Mouse (Mus musculus) MEL (cell line): ENCODE data around the gene Frem1.

Source experiments
- CTCF ChIP-seq, 3 experiments: IDR thresholded peaks in 2 of 3; conservative IDR thresholded peaks in 1 of 3; 2 replicates each; pipeline ENCODE4 v1.5.1; 2011 to 2012; ENCODE audit warnings: low read length in 3 of 3, low read depth in 2 of 3, mild to moderate bottlenecking in 2 of 3, improper control_type of control experiment in 1 of 3, inconsistent platforms in 1 of 3, mixed read lengths in 1 of 3, moderate library complexity in 1 of 3; ENCODE audit not compliant: control insufficient read depth in 1 of 3, insufficient read depth in 1 of 3, poor library complexity in 1 of 3, severe bottlenecking in 1 of 3
- EP300 ChIP-seq, 2 experiments: IDR thresholded peaks; 2 replicates each; pipeline ENCODE4 v1.6.1; 2011; ENCODE audit warnings: improper control_type of control experiment in 2 of 2, low read length in 2 of 2, low read depth in 1 of 2, mild to moderate bottlenecking in 1 of 2
- JUND ChIP-seq: IDR thresholded peaks from 2 replicates; pipeline ENCODE4 v1.6.1; 2011; ENCODE audit warnings: low read depth, mild to moderate bottlenecking, improper control_type of control experiment, low read length
- MAX ChIP-seq: IDR thresholded peaks from 2 replicates; pipeline ENCODE4 v1.6.1; 2011; ENCODE audit warnings: low read length, improper control_type of control experiment
- MXI1 ChIP-seq: IDR thresholded peaks from 2 replicates; pipeline ENCODE4 v1.6.1; 2011; ENCODE audit warnings: mild to moderate bottlenecking, low read depth, low read length, improper control_type of control experiment
- NELFE ChIP-seq: IDR thresholded peaks from 2 replicates; pipeline ENCODE4 v1.6.1; 2011; ENCODE audit warnings: low read depth, low read length, improper control_type of control experiment
- POLR2A ChIP-seq, 2 experiments: IDR thresholded peaks; 2 replicates each; pipeline ENCODE4 v1.6.1; 2011 to 2012; ENCODE audit warnings: low read length in 2 of 2, mild to moderate bottlenecking in 2 of 2, control low read depth in 1 of 2, improper control_type of control experiment in 1 of 2, low read depth in 1 of 2, moderate library complexity in 1 of 2; ENCODE audit not compliant: control insufficient read depth in 1 of 2, insufficient read depth in 1 of 2, poor library complexity in 1 of 2
- SIN3A ChIP-seq: IDR thresholded peaks from 2 replicates; pipeline ENCODE4 v1.6.1; 2012; ENCODE audit warnings: low read length, improper control_type of control experiment, inconsistent platforms
- USF2 ChIP-seq, 2 experiments: IDR thresholded peaks; 2 replicates each; pipeline ENCODE4 v1.6.1; 2011 to 2012; ENCODE audit warnings: improper control_type of control experiment in 2 of 2, low read length in 2 of 2, borderline replicate concordance in 1 of 2, inconsistent platforms in 1 of 2, low read depth in 1 of 2, mild to moderate bottlenecking in 1 of 2; ENCODE audit not compliant: insufficient read depth in 1 of 2
- ZMIZ1 ChIP-seq: IDR thresholded peaks from 2 replicates; pipeline ENCODE4 v1.6.1; 2012; ENCODE audit warnings: low read depth, mild to moderate bottlenecking, inconsistent platforms, low read length, improper control_type of control experiment, moderate library complexity
- ZNF384 ChIP-seq: IDR thresholded peaks from 2 replicates; pipeline ENCODE4 v1.6.1; 2012; ENCODE audit warnings: low read depth, mild to moderate bottlenecking, inconsistent platforms, low read length, improper control_type of control experiment

GRCm38 (mm10) chr4:82890585-82890984 lies 161.6 kb downstream of the Frem1 start:
- TF ChIP-seq CTCF (IDR thresholded peaks at IDR 0.05 in 2 of 3, conservative IDR thresholded peaks at IDR 0.05 in 1 of 3; ENCODE audit: control insufficient read depth in 1 of 3, insufficient read depth in 1 of 3, low read depth in 2 of 3, low read length in 3 of 3, poor library complexity in 1 of 3, severe bottlenecking in 1 of 3) (no peak), POLR2A (IDR thresholded peaks at IDR 0.05; ENCODE audit: control insufficient read depth in 1 of 2, insufficient read depth in 1 of 2, low read depth in 1 of 2, low read length in 2 of 2, poor library complexity in 1 of 2) (no peak), ZNF384 (no peak), ZMIZ1 (no peak), MXI1 (no peak), MAX (no peak), JUND (no peak), EP300 (IDR thresholded peaks at IDR 0.05; ENCODE audit: low read depth in 1 of 2, low read length in 2 of 2) (no peak), SIN3A (no peak), USF2 (IDR thresholded peaks at IDR 0.05; ENCODE audit: borderline replicate concordance in 1 of 2, insufficient read depth in 1 of 2, low read depth in 1 of 2, low read length in 2 of 2) (no peak), NELFE (no peak)
